Mouse (Mus musculus): Measurements from ENCODE around the gene Nav3. TPM values are rescaled to one million over a fixed set of nuclear protein-coding genes. Genes with fewer than 3 reads are reported as not detected.
A peak's percentile ranks its signal among the peaks of the same experiment; 100 is the strongest.

Nav3 gene
- polyA plus RNA-seq, 1 experiment from 2014 or later: 4.0 TPM

DNA sequence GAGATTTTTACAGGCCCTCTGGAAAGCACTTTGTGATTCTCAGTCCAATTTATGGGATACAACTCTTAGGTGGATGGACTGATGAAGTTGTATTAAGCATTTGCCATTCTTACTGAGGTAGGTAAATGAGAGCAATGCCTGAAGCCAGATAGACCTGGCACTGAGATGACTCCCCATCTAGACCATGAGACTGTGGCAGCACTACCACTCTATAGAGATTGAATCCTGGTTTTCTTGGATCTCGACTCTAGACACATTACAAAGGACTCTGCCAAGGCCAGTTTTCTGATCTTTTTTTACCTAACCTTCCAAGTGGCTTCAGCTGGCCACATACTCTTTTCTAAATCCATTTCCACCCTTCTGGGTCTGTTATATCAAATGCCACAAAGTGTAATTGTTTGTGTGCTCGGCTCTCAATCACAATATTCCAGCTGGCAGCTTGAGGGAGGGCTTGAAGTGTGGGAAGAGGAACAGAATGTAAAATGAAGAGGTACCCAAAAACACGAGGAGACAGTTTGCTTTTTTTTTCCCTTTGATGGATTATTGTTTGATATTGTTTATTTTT is 756.2 kb downstream of the Nav3 start:
- no peak overlapping the region for H3K4me2 ChIP-seq (ENCODE audit: low read depth, low read length, severe bottlenecking)
- no peaks in the 10 kb centered on the region for H3K4me1 ChIP-seq (replicated peaks; ENCODE audit: control insufficient read depth, insufficient read depth, low read length)
- WGBS: 76% methylated on average over 3 of the region's 3 CpGs
- no peaks in the 10 kb centered on the region for H3K36me3 ChIP-seq (ENCODE audit: control insufficient read depth, insufficient read depth, low read length)
- no peaks in the 10 kb centered on the region for H3K9me3 ChIP-seq (ENCODE audit: control insufficient read depth, low read length)
- ATAC-seq (replicated peaks; ENCODE audit: low FRiP score) (no peak), DNase-seq (ENCODE audit: low spot score) (no peak)
- no peak overlapping the region for H3K9ac ChIP-seq (ENCODE audit: low read length)
- no peak overlapping the region for H3K27ac ChIP-seq (ENCODE audit: low read depth, low read length)
- no peak overlapping the region for H3K4me3 ChIP-seq (ENCODE audit: low read depth, low read length)
- no peaks in the 10 kb centered on the region for H3K27me3 ChIP-seq (ENCODE audit: control insufficient read depth, insufficient read depth, low read length)

GRCm38 (mm10) chr10:109690564-109690963 is 765.4 kb downstream of the Nav3 start:
- no peaks in the 10 kb centered on the region for H3K36me3 ChIP-seq (ENCODE audit: control insufficient read depth, insufficient read depth, low read length)
- H3K4me3 ChIP-seq (ENCODE audit: low read depth, low read length): no peak overlapping the region
- 86% methylated on average over 3 of the region's 3 CpGs for WGBS
- H3K27ac ChIP-seq (ENCODE audit: low read depth, low read length): no peak overlapping the region
- H3K27me3 ChIP-seq (ENCODE audit: control insufficient read depth, insufficient read depth, low read length): no peaks in the 10 kb centered on the region
- no peaks in the 10 kb centered on the region for H3K9me3 ChIP-seq (ENCODE audit: control insufficient read depth, low read length)
- DNase-seq (ENCODE audit: low spot score) (no peak), ATAC-seq (replicated peaks; ENCODE audit: low FRiP score) (no peak)
- no peaks in the 10 kb centered on the region for H3K4me1 ChIP-seq (replicated peaks; ENCODE audit: control insufficient read depth, insufficient read depth, low read length)
- no peak overlapping the region for H3K9ac ChIP-seq (ENCODE audit: low read length)
- H3K4me2 ChIP-seq (ENCODE audit: low read depth, low read length, severe bottlenecking): no peak overlapping the region

DNA sequence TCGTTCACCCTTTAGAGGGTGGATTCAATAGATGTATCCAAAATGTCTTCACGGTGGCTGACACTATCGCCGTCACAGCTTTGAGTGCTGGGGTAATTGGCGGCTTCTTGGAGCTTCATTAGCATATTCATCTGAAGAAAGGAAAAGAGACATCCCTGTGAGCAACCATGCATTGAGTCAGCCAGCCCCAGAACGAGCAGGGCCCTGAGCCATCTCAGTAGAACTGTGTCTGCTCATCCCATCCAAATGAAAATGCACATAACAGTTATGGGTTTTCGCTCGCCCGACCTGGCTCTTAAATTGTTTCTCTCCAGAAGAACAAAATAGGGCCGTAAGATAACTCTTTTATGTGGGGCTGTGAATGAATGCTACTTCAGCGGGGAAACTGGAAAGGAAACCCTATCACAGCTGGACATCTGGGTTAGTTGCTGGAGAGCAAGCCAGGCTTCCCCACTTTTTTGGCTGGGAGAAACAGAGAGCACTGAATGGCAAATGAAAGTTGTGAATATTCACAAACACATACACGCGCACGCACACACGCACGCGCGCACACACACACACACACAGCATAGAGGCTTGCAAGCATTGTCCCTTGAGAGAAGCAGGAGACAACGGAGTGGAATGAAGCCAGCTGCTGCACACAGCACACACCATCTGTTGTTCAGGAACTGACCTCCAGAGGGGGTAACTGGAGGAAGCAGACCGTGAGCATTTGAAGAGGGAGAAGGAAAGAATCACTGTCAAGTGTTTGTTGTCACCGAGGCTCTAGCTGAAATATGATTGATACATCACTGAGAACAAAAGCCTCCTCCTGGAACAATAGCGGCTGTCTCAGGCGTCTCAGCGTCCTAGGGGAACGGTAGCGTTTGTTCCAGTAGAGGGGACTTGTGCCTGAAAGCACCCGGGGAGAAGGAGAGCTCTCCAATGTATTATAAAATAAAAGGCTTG is 771.6 kb downstream of the Nav3 start:
- H3K36me3 ChIP-seq (ENCODE audit: control insufficient read depth, insufficient read depth, low read length): no peaks in the 10 kb centered on the region
- H3K4me1 ChIP-seq (replicated peaks; ENCODE audit: control insufficient read depth, insufficient read depth, low read length): peaks cover 10% of the 10 kb centered on the region; the same call in 1 of the 2 replicates
- H3K4me2 ChIP-seq (ENCODE audit: low read depth, low read length, severe bottlenecking): peak overlapping the region; percentile 45
- WGBS: 30% methylated on average over 27 of the region's 27 CpGs
- ATAC-seq (replicated peaks; ENCODE audit: low FRiP score): peak; percentile 95
- no peaks in the 10 kb centered on the region for H3K27me3 ChIP-seq (ENCODE audit: control insufficient read depth, insufficient read depth, low read length)
- H3K9me3 ChIP-seq (ENCODE audit: control insufficient read depth, low read length): no peaks in the 10 kb centered on the region
- DNase-seq (ENCODE audit: low spot score): peak; percentile 82
- H3K27ac ChIP-seq (ENCODE audit: low read depth, low read length): peak overlapping the region; percentile 81
- peak overlapping the region; percentile 1; the same call in 1 of the 2 replicates for H3K4me3 ChIP-seq (ENCODE audit: low read depth, low read length)
- peak overlapping the region; percentile 40; the same call in 1 of the 2 replicates for H3K9ac ChIP-seq (ENCODE audit: low read length)

DNA sequence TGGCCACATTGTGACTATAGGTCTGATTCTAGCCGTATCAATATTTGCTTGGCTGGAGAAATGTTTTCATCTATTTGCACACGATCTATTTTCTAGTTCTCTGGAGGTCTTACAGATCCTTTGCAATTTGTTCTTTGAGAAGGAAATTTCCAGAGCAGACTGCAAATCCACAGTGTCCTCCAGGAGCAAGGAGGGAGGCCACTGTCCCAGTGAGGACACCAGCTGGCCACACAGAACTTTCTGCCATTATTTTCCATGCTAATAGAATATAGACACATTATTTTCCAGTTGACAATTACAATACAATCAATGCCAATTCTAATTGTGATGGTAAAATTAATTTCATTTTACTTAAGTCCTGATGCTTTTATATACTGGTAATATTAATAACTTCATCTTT is 783.1 kb downstream of the Nav3 start:
- H3K27ac ChIP-seq (ENCODE audit: low read depth, low read length): no peak overlapping the region
- no peaks in the 10 kb centered on the region for H3K4me1 ChIP-seq (replicated peaks; ENCODE audit: control insufficient read depth, insufficient read depth, low read length)
- H3K9me3 ChIP-seq (ENCODE audit: control insufficient read depth, low read length): no peaks in the 10 kb centered on the region
- no peak overlapping the region for H3K4me3 ChIP-seq (ENCODE audit: low read depth, low read length)
- WGBS: 83% methylated on average over 2 of the region's 2 CpGs
- ATAC-seq (replicated peaks; ENCODE audit: low FRiP score) (no peak), DNase-seq (ENCODE audit: low spot score) (no peak)
- H3K27me3 ChIP-seq (ENCODE audit: control insufficient read depth, insufficient read depth, low read length): no peaks in the 10 kb centered on the region
- no peak overlapping the region for H3K4me2 ChIP-seq (ENCODE audit: low read depth, low read length, severe bottlenecking)
- H3K9ac ChIP-seq (ENCODE audit: low read length): no peak overlapping the region
- H3K36me3 ChIP-seq (ENCODE audit: control insufficient read depth, insufficient read depth, low read length): no peaks in the 10 kb centered on the region

GRCm38 (mm10) chr10:109667453-109667852 is 788.6 kb downstream of the Nav3 start:
- ATAC-seq (replicated peaks; ENCODE audit: low FRiP score): no peak
- H3K36me3 ChIP-seq (ENCODE audit: control insufficient read depth, insufficient read depth, low read length): no peaks in the 10 kb centered on the region
- no peaks in the 10 kb centered on the region for H3K9me3 ChIP-seq (ENCODE audit: control insufficient read depth, low read length)
- WGBS: 84% methylated on average over 4 of the region's 4 CpGs
- no peak overlapping the region for H3K9ac ChIP-seq (ENCODE audit: low read length)
- H3K4me2 ChIP-seq (ENCODE audit: low read depth, low read length, severe bottlenecking): no peak overlapping the region
- no peak overlapping the region for H3K4me3 ChIP-seq (ENCODE audit: low read depth, low read length)
- no peak overlapping the region for H3K27ac ChIP-seq (ENCODE audit: low read depth, low read length)
- no peak for DNase-seq (ENCODE audit: low spot score)
- no peaks in the 10 kb centered on the region for H3K27me3 ChIP-seq (ENCODE audit: control insufficient read depth, insufficient read depth, low read length)
- peaks cover 2% of the 10 kb centered on the region; the same call in 1 of the 2 replicates for H3K4me1 ChIP-seq (replicated peaks; ENCODE audit: control insufficient read depth, insufficient read depth, low read length)

DNA sequence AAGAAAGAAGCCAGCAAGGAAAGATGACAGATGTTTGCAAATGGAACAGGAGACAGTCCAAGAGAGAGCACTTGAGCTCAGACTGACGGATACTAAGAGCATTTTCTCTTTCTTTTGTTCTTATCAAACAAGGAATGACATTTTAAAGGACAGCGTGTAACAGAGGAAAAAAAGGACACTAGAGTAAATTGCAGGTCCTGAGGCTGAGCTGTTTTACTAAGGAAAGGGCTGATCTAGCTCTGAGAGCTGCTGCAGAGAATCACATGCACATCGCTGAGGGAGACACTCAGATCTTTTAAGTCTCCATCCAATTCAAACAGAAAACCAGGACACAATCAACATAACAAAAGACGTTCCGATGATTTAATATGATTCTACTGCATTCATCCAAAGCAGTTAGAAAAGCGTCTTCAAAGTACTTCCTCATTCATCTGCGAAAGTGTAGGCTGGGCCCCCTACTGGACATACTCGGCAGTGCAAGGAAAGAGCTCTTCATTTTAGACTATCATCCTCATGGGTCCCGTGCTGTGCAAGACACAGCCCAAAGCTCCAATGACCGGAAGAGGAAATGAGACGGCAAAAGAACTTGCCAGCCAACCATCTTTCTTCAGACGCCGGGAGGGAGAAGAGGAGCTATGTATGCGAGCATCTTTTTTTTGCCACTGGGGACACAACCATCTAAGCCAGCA is 791.2 kb downstream of the Nav3 start:
- H3K4me2 ChIP-seq (ENCODE audit: low read depth, low read length, severe bottlenecking): no peak overlapping the region
- peak; percentile 85 for DNase-seq (ENCODE audit: low spot score)
- peaks cover 2% of the 10 kb centered on the region; the same call in 1 of the 2 replicates for H3K4me1 ChIP-seq (replicated peaks; ENCODE audit: control insufficient read depth, insufficient read depth, low read length)
- peak; percentile 70 for ATAC-seq (replicated peaks; ENCODE audit: low FRiP score)
- WGBS: 39% methylated on average over 14 of the region's 14 CpGs
- no peak overlapping the region for H3K27ac ChIP-seq (ENCODE audit: low read depth, low read length)
- H3K9ac ChIP-seq (ENCODE audit: low read length): 0 out of 2 replicates have a peak overlapping the region, but pooled peaks have one; percentile 27
- H3K27me3 ChIP-seq (ENCODE audit: control insufficient read depth, insufficient read depth, low read length): no peaks in the 10 kb centered on the region
- no peaks in the 10 kb centered on the region for H3K36me3 ChIP-seq (ENCODE audit: control insufficient read depth, insufficient read depth, low read length)
- no peak overlapping the region for H3K4me3 ChIP-seq (ENCODE audit: low read depth, low read length)
- no peaks in the 10 kb centered on the region for H3K9me3 ChIP-seq (ENCODE audit: control insufficient read depth, low read length)

GRCm38 (mm10) chr10:109651516-109651915 is 804.5 kb downstream of the Nav3 start:
- Histone ChIP-seq H3K4me2 (ENCODE audit: low read depth, low read length, severe bottlenecking) (no peak overlapping the region), H3K9ac (ENCODE audit: low read length) (no peak overlapping the region), H3K4me3 (ENCODE audit: low read depth, low read length) (no peak overlapping the region), H3K36me3 (ENCODE audit: control insufficient read depth, insufficient read depth, low read length) (no peaks in the 10 kb centered on the region), H3K4me1 (replicated peaks; ENCODE audit: control insufficient read depth, insufficient read depth, low read length) (no peaks in the 10 kb centered on the region), H3K9me3 (ENCODE audit: control insufficient read depth, low read length) (no peaks in the 10 kb centered on the region), H3K27ac (ENCODE audit: low read depth, low read length) (no peak overlapping the region), H3K27me3 (ENCODE audit: control insufficient read depth, insufficient read depth, low read length) (no peaks in the 10 kb centered on the region)
- ATAC-seq (replicated peaks; ENCODE audit: low FRiP score) (no peak), DNase-seq (ENCODE audit: low spot score) (no peak)
- 82% methylated on average over 7 of the region's 7 CpGs for WGBS

- H3K36me3 ChIP-seq (ENCODE audit: control insufficient read depth, insufficient read depth, low read length): no peaks in the 10 kb centered on the region
- no peak overlapping the region for H3K27ac ChIP-seq (ENCODE audit: low read depth, low read length)
- 92% methylated on average over 3 of the region's 3 CpGs for WGBS
- no peak overlapping the region for H3K4me3 ChIP-seq (ENCODE audit: low read depth, low read length)
- H3K9ac ChIP-seq (ENCODE audit: low read length): no peak overlapping the region
- DNase-seq (ENCODE audit: low spot score): no peak
- no peaks in the 10 kb centered on the region for H3K27me3 ChIP-seq (ENCODE audit: control insufficient read depth, insufficient read depth, low read length)
- H3K4me1 ChIP-seq (replicated peaks; ENCODE audit: control insufficient read depth, insufficient read depth, low read length): 0 out of 2 replicates have a peak, but pooled peaks cover 2% of the 10 kb centered on the region
- no peaks in the 10 kb centered on the region for H3K9me3 ChIP-seq (ENCODE audit: control insufficient read depth, low read length)
- H3K4me2 ChIP-seq (ENCODE audit: low read depth, low read length, severe bottlenecking): no peak overlapping the region
- no peak for ATAC-seq (replicated peaks; ENCODE audit: low FRiP score)
Observed at GRCm38 (mm10) chr10:109643598-109643997, 812.4 kb downstream of the Nav3 start.

Data from forebrain, embryonic 11.5 days (tissue).